Mouse (Mus musculus): ENCODE data around the gene Nbea.

Gene Nbea

GRCm38 (mm10) chr3:55598681-55599080, 584.8 kb downstream of the Nbea start:
- DNase-seq (ENCODE audit: inconsistent ontology term), result no peak

- DNase-seq (ENCODE audit: inconsistent ontology term), result peak; percentile 21
These were observed 590.2 kb downstream of the Nbea start for GRCm38 (mm10) chr3:55593312-55593711.

- no peak for DNase-seq (ENCODE audit: inconsistent ontology term)
These were observed 592.8 kb downstream of the Nbea start for GRCm38 (mm10) chr3:55590727-55591126.

GRCm38 (mm10) chr3:55590291-55590690, 593.2 kb downstream of the Nbea start:
- DNase-seq (ENCODE audit: inconsistent ontology term), result peak; percentile 77

- DNase-seq (ENCODE audit: inconsistent ontology term), result no peak
These were observed 594.0 kb downstream of the Nbea start for GRCm38 (mm10) chr3:55589402-55589944.

GRCm38 (mm10) chr3:55587972-55588946, 595.2 kb downstream of the Nbea start:
- DNase-seq (ENCODE audit: inconsistent ontology term), result peak; percentile 24

- DNase-seq (ENCODE audit: inconsistent ontology term), result no peak
These were observed 596.0 kb downstream of the Nbea start for GRCm38 (mm10) chr3:55587434-55587971.

Data from Muller cell, postnatal 12 days (primary cell).